Mouse (Mus musculus) lung, adult 10 weeks (tissue): ENCODE results near the gene Btd. TPM values are rescaled to one million over a fixed set of nuclear protein-coding genes. Genes with fewer than 3 reads are reported as not detected.

ENCODE experiments used
- polyA plus RNA-seq: library from polyadenylated mRNA; stranded (reverse); fragments of 350-450 nt; fragmentation: Illumina TruSeq; extraction: RNeasy Lipid Tissue Mini Kit (QIAGEN cat#74804); gene quantifications from one replicate; pipeline ENCODE4 v1.2.3, GENCODE M21; 2014; ENCODE audit warnings: low read depth, low replicate concordance; ENCODE audit not compliant: insufficient read depth

Btd gene
- polyA plus RNA-seq: 16.1 TPM

DNA sequence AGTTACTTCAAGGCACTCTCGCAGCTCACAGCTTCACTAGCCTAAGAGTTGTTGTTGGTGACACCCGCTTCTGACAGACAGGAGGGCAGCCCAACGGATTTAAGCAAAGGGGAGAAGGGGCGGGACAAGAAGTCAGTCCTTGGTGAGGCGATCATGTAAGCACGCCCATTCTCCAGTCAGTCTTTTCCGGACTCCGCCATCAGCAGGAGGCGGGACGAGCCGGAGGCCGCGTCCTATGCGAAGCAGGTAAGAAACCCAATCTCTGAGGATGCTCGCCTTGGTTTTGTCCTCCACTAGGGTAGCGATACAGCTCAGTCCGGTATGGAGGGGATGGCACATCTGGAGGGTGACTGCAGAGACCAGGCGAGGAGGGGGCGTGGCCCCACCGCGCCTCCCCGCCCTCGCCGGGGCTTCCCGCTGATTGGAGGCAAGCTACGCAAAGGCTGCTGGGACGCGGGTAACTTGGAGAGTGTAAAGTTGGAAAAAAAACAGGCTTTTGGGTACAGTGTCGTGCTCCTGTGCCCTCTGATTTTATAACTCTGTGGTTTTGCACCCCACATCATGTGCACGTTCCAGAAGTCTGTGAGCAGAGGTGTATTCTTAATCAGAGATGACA, at the start of gene Btd, which contains the start of gene Hacl1:
TSS of gene Btd (plus strand) at position 139 of the 616 bp plus-strand sequence.
TSS of gene Hacl1 (minus strand) at position 397 of the 616 bp plus-strand sequence.

DNA sequence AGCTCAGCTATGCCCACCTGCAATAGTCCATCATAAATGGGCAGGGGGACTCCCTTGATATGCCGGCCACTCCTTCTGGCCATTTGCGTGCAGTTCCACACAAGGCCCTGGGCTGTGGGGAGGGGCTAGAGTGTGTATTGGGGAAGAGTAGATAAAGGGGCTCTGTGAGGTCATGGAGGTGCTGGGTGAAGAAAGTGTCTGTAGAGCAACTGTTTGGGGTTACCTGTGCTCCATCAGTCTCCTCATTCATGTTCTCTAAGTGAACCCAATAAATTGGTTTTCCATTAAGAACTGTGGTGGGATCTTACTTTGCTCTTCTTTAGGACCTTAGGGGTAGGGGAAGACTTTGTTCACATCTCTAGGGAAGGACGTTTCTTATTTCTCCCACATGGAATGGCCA, 49.6 kb upstream of the Btd start, which contains the start of gene Colq:
TSS of gene Colq (minus strand) at position 101 of the 400 bp plus-strand sequence.

DNA sequence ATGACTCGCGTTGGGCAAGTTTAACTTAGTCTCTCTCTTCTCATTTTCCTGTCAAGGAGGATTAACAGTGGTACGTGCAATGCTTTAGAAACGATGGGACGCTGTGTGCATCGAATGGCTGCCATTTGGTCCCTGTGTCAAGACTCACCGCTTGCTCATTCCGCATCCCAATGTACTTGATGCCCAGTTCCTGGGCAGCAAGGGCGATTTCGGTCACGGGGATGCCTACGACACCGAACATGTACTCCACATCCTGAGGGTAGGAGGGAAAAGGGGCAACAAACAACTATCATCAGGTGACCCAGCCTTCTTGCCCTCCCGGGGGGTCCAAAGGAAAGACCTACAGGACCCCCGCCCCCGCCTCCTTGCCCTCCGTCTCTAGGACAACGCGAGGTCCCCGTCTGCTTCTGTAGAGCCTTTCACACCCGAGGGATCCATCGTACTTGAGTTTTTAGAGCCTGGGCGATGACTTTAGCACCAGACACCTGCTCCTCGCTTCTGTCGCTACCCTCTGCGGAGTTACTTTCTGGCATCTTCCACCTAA, 410 bp upstream of the Btd start, which contains the start of gene Gm49387:
TSS of gene Gm49387 (minus strand) at position 533 of the 544 bp plus-strand sequence.

Other genes starting within 250 kb of the Btd start
- gene Sh3bp5, start 204.9 kb upstream of the Btd start, polyA plus RNA-seq: 43.7 TPM
- 13.1 TPM for gene Eaf1, start 146.6 kb upstream of the Btd start, polyA plus RNA-seq
- 17.1 TPM for gene Mettl6, start 146.0 kb upstream of the Btd start, polyA plus RNA-seq
- gene Colq, start 49.7 kb upstream of the Btd start, polyA plus RNA-seq: 13.2 TPM
- gene Gm49387, start 150 bp upstream of the Btd start, polyA plus RNA-seq: not detected
- 9.9 TPM for gene Hacl1, start 258 bp downstream of the Btd start, polyA plus RNA-seq
- 4.6 TPM for gene Ankrd28, start 189.6 kb downstream of the Btd start, polyA plus RNA-seq